Mouse (Mus musculus): Measurements from ENCODE around the gene Kif21b. TPM values are rescaled to one million over a fixed set of nuclear protein-coding genes. Genes with fewer than 3 reads are reported as not detected.

Kif21b gene
- polyA plus RNA-seq, 1 experiment from 2014 or later = 2.4 TPM

GRCm38 (mm10) chr1:136175183-136175582, 44.0 kb downstream of the Kif21b start:
- no peak for TF ChIP-seq CTCF (IDR thresholded peaks at IDR 0.05)
- ChIA-PET POLR2A (no interaction called here), CTCF (interaction anchor here (0.8 to 3.6 kb wide), 13 partner anchors 9 to 185 kb away, joined by 3 to 12 read pairs (median 3); partner anchors contain the start of genes Ascl5 and Mroh3)
- in situ Hi-C loops (cut with MboI; ENCODE audit: low pct_unique_long_range_greater_than_20kb) = no loop called here
- no peaks in the 10 kb centered on the region for H3K27me3 ChIP-seq
- DNase-seq (ENCODE audit: low read depth, low spot score) (no peak), ATAC-seq (no peak)

- in situ Hi-C loops (cut with MboI; ENCODE audit: low pct_unique_long_range_greater_than_20kb) = no loop called here
- POLR2A ChIA-PET = interaction anchor here (1.3 kb wide), 1 partner anchor 33 kb away, joined by 3 read pairs; no protein-coding TSS in a partner anchor
- DNase-seq (ENCODE audit: low read depth, low spot score) (no peak), ATAC-seq (no peak)
- CTCF ChIA-PET = interaction anchor here (3.6 kb wide), 1 partner anchor 11 kb away, joined by 12 read pairs; no protein-coding TSS in a partner anchor
- no peak for TF ChIP-seq CTCF (IDR thresholded peaks at IDR 0.05)
- no peaks in the 10 kb centered on the region for H3K27me3 ChIP-seq
Observed at GRCm38 (mm10) chr1:136177085-136177484, 45.9 kb downstream of the Kif21b start.

GRCm38 (mm10) chr1:136178741-136179140, 47.6 kb downstream of the Kif21b start:
- H3K27me3 ChIP-seq = no peaks in the 10 kb centered on the region
- DNase-seq (ENCODE audit: low read depth, low spot score) = no peak
- CTCF ChIA-PET = no interaction called here
- in situ Hi-C loops (cut with MboI; ENCODE audit: low pct_unique_long_range_greater_than_20kb) = no loop called here
- no peak for TF ChIP-seq CTCF (IDR thresholded peaks at IDR 0.05)
- POLR2A ChIA-PET = no interaction called here
- ATAC-seq = no peak

- ChIA-PET CTCF (no interaction called here), POLR2A (no interaction called here)
- H3K27me3 ChIP-seq = no peaks in the 10 kb centered on the region
- ATAC-seq (peak; percentile 12), DNase-seq (ENCODE audit: low read depth, low spot score) (no peak)
- no peak for TF ChIP-seq CTCF (IDR thresholded peaks at IDR 0.05)
- in situ Hi-C loops (cut with MboI; ENCODE audit: low pct_unique_long_range_greater_than_20kb) = no loop called here
Observed at GRCm38 (mm10) chr1:136179511-136180001, 48.4 kb downstream of the Kif21b start.

- in situ Hi-C loops (cut with MboI; ENCODE audit: low pct_unique_long_range_greater_than_20kb) = no loop called here
- DNase-seq (ENCODE audit: low read depth, low spot score) (no peak), ATAC-seq (no peak)
- ChIA-PET POLR2A (no interaction called here), CTCF (no interaction called here)
- no peaks in the 10 kb centered on the region for H3K27me3 ChIP-seq
- TF ChIP-seq CTCF (IDR thresholded peaks at IDR 0.05) = no peak
Observed at GRCm38 (mm10) chr1:136190033-136190432, 58.8 kb downstream of the Kif21b start.

GRCm38 (mm10) chr1:136212803-136213202, 81.6 kb downstream of the Kif21b start, which contains the start of gene Mroh3:
Mroh3 (minus strand) TSS chr1:136212828.
- CTCF ChIA-PET = interaction anchor here (1.1 to 2.0 kb wide), 3 partner anchors 24 to 95 kb away, joined by 3 to 7 read pairs (median 4); no protein-coding TSS in a partner anchor
- POLR2A ChIA-PET = no interaction called here
- no peak for TF ChIP-seq CTCF (IDR thresholded peaks at IDR 0.05)
- no peak for DNase-seq (ENCODE audit: low read depth, low spot score)
- in situ Hi-C loops (cut with MboI; ENCODE audit: low pct_unique_long_range_greater_than_20kb) = no loop called here
- H3K27me3 ChIP-seq = no peaks in the 10 kb centered on the region
- ATAC-seq = no peak

GRCm38 (mm10) chr1:136214304-136214703, 83.1 kb downstream of the Kif21b start:
- ChIA-PET CTCF (no interaction called here), POLR2A (no interaction called here)
- no peaks in the 10 kb centered on the region for H3K27me3 ChIP-seq
- ATAC-seq (no peak), DNase-seq (ENCODE audit: low read depth, low spot score) (no peak)
- TF ChIP-seq CTCF (IDR thresholded peaks at IDR 0.05) = no peak
- in situ Hi-C loops (cut with MboI; ENCODE audit: low pct_unique_long_range_greater_than_20kb) = no loop called here

GRCm38 (mm10) chr1:136220037-136220871, 89.1 kb downstream of the Kif21b start:
- no peak for TF ChIP-seq CTCF (IDR thresholded peaks at IDR 0.05)
- POLR2A ChIA-PET = no interaction called here
- DNase-seq (ENCODE audit: low read depth, low spot score) (no peak), ATAC-seq (no peak)
- CTCF ChIA-PET = interaction anchor here (0.9 kb wide), 1 partner anchor 10 kb away, joined by 3 read pairs; no protein-coding TSS in a partner anchor
- in situ Hi-C loops (cut with MboI; ENCODE audit: low pct_unique_long_range_greater_than_20kb) = no loop called here
- H3K27me3 ChIP-seq = no peaks in the 10 kb centered on the region

GRCm38 (mm10) chr1:136222386-136222785, 91.2 kb downstream of the Kif21b start:
- in situ Hi-C loops (cut with MboI; ENCODE audit: low pct_unique_long_range_greater_than_20kb) = no loop called here
- ATAC-seq (no peak), DNase-seq (ENCODE audit: low read depth, low spot score) (no peak)
- CTCF ChIA-PET = no interaction called here
- POLR2A ChIA-PET = no interaction called here
- no peak for TF ChIP-seq CTCF (IDR thresholded peaks at IDR 0.05)
- H3K27me3 ChIP-seq = no peaks in the 10 kb centered on the region

GRCm38 (mm10) chr1:136223758-136224342, 92.7 kb downstream of the Kif21b start:
- POLR2A ChIA-PET = no interaction called here
- CTCF ChIA-PET = no interaction called here
- DNase-seq (ENCODE audit: low read depth, low spot score) (no peak), ATAC-seq (no peak)
- no peak for TF ChIP-seq CTCF (IDR thresholded peaks at IDR 0.05)
- H3K27me3 ChIP-seq = no peaks in the 10 kb centered on the region
- in situ Hi-C loops (cut with MboI; ENCODE audit: low pct_unique_long_range_greater_than_20kb) = no loop called here

GRCm38 (mm10) chr1:136225846-136226245, 94.7 kb downstream of the Kif21b start:
- ChIA-PET CTCF (no interaction called here), POLR2A (interaction anchor here (0.6 kb wide), 1 partner anchor 158 kb away, joined by 3 read pairs; no protein-coding TSS in a partner anchor)
- TF ChIP-seq CTCF (IDR thresholded peaks at IDR 0.05) = no peak
- no peak for ATAC-seq
- no peaks in the 10 kb centered on the region for H3K27me3 ChIP-seq
- in situ Hi-C loops (cut with MboI; ENCODE audit: low pct_unique_long_range_greater_than_20kb) = no loop called here
- no peak for DNase-seq (ENCODE audit: low read depth, low spot score)
